Mouse (Mus musculus) urinary bladder, postnatal 36 days (tissue): ENCODE measurements around the gene Cul1.
"Not testable (repeated sequence)": the region's sequence is repeated elsewhere in the genome, so short reads cannot be mapped to it uniquely, and the experiment has no call there.

Source experiments
- DNase-seq, 2 experiments: peaks; one replicate each; pipeline ENCODE4 v3.0.0; 2022; ENCODE audit warnings: low spot score in 2 of 2, mixed read lengths in 1 of 2

Gene Cul1

DNA sequence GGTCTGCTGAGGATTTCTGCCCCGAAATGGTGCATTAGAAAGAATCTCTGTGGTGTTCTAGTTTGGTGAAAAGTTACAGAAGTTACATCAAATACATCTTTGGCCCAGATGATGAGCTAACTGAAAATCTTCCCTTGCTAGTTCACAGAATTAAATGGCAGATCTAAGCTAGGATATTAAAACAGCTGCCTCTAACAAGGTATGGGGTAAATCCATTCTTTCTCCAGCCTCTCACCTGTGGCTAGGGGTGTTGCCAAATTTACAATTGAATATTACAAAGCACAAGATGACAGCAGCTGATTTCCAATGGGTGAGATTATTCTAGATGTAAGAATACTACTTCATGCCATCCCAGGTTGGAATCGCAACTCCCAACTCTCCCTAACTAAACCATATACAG, at the start of gene Cul1:
Gene Cul1 (plus strand): TSS at position 301 of the 400 bp plus-strand sequence.
- no peak for DNase-seq

GRCm38 (mm10) chr6:47404419-47405382, 48.5 kb upstream of the Cul1 start:
- DNase-seq = no peak

- no peak for DNase-seq
Measured at GRCm38 (mm10) chr6:47412886-47413606, 40.2 kb upstream of the Cul1 start.

GRCm38 (mm10) chr6:47413656-47414055, 39.5 kb upstream of the Cul1 start:
- no peak for DNase-seq

- no peak for DNase-seq
Measured at GRCm38 (mm10) chr6:47418691-47419090, 34.5 kb upstream of the Cul1 start.

DNA sequence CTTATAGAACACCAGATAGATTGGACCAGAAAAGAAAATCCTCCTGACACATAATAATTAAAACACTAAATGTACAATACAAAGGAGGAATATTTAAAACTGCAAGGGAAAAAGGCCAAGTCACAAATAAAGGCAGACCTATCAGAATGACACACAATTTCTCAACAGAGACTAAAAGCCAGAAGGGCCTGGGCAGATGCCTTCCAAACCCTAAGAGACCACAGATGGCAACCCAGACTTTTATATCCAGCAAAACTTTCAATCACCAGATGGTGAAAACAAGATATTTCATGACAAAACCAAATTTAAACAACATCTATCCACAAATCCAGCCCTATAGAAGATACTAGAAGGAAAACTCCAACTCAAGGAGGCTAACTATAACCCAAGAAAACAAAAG, 33.0 kb upstream of the Cul1 start:
- no peak for DNase-seq

DNA sequence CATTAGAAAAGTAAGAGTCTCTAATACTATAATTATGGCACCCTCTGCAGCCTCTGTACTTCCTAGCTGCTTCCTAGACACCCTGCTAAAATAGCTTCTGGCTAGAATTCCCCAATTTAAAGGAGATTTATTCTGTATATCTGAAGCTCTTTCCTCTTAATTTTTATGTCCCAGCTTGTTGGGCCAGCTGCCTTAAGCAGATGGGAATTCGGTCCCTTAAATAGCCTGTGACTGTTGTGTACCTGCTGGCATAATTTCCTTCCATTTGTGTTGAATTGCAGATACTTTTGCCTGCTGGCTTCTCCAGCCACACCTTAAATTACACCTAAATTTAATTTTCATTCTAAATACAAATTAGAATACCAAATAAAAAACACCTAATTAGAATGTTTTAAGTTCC, 32.0 kb upstream of the Cul1 start:
- no peak for DNase-seq

- no peak for DNase-seq
Measured at GRCm38 (mm10) chr6:47426136-47426535, 27.1 kb upstream of the Cul1 start.

DNA sequence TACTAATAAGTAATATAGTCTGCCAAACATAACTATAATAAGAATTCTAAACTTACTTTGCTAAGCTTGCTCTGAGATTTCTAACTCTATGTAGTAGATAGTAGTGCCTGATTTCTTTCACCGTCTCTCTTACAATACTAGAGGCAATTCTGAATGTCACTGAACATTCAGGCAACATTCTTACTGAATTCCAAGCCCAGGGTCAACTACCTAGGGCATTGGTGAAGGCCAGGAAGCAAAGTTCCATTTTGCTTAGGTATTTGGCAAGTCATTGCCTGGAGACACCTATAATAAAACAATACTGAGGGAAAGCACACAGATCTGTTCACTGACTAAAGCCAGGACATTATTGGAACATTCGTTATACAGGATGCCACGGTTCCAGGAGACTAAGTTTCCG, 26.6 kb upstream of the Cul1 start:
- DNase-seq = not testable (repeated sequence)

- not testable (repeated sequence) for DNase-seq
Measured at GRCm38 (mm10) chr6:47432795-47433194, 20.4 kb upstream of the Cul1 start.

GRCm38 (mm10) chr6:47440080-47440479, 13.1 kb upstream of the Cul1 start:
- DNase-seq = no peak

DNA sequence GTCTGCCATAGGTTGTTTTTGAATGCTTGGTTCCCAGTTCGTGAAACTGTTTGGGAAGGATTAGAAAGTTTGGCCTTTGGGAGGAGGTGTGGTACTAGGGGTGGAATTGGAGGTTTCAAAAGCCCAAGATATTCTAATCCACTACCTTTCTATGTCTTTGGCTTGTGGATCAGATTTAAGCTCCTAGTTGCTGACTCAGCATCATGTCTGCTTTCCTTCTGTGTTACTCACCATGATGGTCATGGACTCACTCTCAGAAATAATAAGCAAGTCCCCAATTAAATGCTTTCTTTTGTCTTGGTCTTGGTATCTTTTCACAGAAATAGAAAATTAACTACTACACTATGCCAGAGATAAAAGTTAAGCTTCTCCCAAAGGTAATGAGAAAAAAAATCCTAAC, 5.5 kb upstream of the Cul1 start:
- DNase-seq = no peak

DNA sequence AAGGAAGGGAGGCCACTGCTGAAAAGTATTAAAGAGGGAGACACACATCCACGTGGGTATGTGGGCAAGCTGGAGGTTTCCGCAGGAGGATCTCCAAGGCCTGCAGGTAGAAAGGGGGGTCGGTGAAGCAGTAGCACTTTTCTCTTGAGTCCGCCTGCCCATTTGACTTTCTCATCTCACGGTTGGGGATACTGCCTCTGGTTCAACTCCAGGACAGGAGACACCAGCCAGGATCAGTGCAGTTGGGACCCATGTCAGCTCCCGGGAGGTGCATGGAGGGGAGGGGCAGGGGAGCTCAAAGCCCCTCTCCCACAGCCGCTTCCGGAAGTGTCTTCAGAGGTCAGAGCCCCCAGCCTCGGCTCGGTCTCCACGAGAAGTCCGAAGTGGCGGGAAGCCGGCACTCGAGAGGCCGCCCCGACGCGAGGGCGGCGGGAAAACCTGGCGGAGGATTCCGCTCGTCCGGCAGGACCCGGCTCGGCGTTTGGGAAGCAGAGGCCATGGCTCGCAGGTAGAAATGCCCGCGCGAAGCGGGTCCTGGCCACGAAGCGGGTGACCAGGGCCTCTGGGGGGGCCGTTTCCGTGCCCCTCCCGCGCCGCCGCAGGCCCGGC, 428 bp downstream of the Cul1 start:
- peak in 1 of 2 experiments; percentile 57 for DNase-seq

- DNase-seq = peak; percentile 77 to 86
Measured at GRCm38 (mm10) chr6:47454131-47454574, 955 bp downstream of the Cul1 start.

GRCm38 (mm10) chr6:47454575-47455571, 1.7 kb downstream of the Cul1 start:
- peak; percentile 52 to 58 for DNase-seq

DNA sequence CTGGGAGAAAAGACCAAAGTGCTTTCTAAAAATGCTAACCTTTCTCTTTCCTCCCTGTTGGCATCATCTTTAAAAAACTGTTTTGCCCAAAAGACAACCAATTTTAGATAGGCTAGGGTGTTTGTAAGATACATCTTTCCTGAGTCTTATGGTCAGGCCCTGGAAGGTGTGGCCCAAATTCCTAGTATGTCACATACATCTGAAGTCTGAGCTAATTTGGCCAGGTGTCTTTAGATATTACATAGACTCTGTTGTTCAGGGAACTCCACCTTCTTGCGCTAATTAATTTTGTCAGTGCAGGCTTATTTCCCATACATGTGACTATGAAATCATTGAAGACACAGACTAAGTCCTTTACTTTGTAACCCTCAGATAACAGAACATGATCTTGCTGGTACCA, 2.6 kb downstream of the Cul1 start:
- DNase-seq = no peak

GRCm38 (mm10) chr6:47456853-47457252, 3.7 kb downstream of the Cul1 start:
- DNase-seq = no peak

GRCm38 (mm10) chr6:47465400-47465799, 12.2 kb downstream of the Cul1 start:
- DNase-seq = no peak

- DNase-seq = no peak
Measured at GRCm38 (mm10) chr6:47466488-47466887, 13.3 kb downstream of the Cul1 start.

DNA sequence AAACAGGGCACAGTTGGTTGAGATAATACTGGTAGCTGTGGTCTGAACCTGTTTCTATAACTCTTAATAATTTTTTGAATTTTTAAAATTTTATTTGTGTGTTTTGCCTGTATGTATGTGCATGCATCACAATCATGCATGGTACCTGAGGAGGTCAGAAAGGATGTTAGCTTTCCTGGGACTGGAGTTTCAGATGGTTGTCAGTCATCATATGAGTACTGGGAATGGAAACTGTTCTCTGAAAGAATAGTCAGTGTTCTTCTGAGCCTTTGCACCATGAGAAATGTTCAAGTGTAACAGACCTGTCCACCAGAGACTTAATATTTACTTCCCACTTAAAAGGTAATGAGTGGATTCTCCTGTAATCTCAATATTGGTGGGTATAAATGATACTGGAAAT, 13.9 kb downstream of the Cul1 start:
- DNase-seq = no peak

DNA sequence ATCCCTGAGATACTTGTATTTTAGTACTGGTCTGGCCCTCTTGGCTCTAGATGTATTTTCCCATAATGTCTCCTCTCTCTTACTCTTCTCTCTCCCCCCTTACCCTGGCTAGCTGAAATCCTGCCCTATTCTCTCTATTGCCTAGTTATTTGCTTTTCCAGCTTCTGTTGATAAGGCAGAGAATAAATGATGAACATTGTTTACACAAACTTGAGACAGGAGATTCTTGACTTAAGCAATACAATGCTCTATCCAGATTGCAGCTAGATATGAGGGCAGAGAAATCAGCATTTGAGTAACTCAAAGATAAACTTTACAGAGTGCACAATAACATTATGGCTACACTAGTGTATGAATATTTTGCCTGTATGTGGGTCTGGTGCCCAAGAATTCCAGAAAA, 16.6 kb downstream of the Cul1 start:
- DNase-seq = no peak
